Mouse (Mus musculus): ENCODE measurements around the gene Mgea5. TPM values are rescaled to one million over a fixed set of nuclear protein-coding genes. Genes with fewer than 3 reads are reported as not detected.
A peak's percentile ranks its signal among the peaks of the same experiment; 100 is the strongest.

The Mgea5 gene
- total and polyA plus RNA-seq, 3 experiments: 54.4 to 67.0 TPM; not detected in 1

GRCm38 (mm10) chr19:45725677-45726277, 57.9 kb downstream of the Mgea5 start:
- no peak overlapping the region for H3K9ac ChIP-seq (ENCODE audit: control insufficient read depth, low read depth, low read length, poor library complexity, severe bottlenecking)
- H3K4me1 ChIP-seq (ENCODE audit: control insufficient read depth in 1 of 2, insufficient read depth in 2 of 2, low read length in 2 of 2): no peaks in the 10 kb centered on the region
- TF ChIP-seq BHLHE40 (IDR thresholded peaks at IDR 0.05; ENCODE audit: borderline replicate concordance, low read depth, low read length): no peak
- DNase-seq (ENCODE audit: low read depth, low spot score): no peak
- no peak overlapping the region for H3K27ac ChIP-seq (ENCODE audit: control insufficient read depth, low read depth, low read length)
- no peaks in the 10 kb centered on the region; a peak in 1 of 4 replicates for H3K27me3 ChIP-seq (ENCODE audit: control insufficient read depth in 1 of 2, insufficient read depth in 2 of 2, low read length in 2 of 2)
- H3K9me3 ChIP-seq (replicated peaks; ENCODE audit: insufficient read depth, low read length): no peaks in the 10 kb centered on the region
- H3K36me3 ChIP-seq (ENCODE audit: control insufficient read depth in 1 of 2, insufficient read depth in 2 of 2, low read length in 2 of 2): no peaks in the 10 kb centered on the region
- H3K79me2 ChIP-seq (ENCODE audit: control insufficient read depth, insufficient read depth, low read length, poor library complexity): no peaks in the 10 kb centered on the region
- H3K4me3 ChIP-seq (ENCODE audit: control insufficient read depth in 1 of 2, insufficient read depth in 1 of 2, low read depth in 2 of 2, low read length in 2 of 2): no peak overlapping the region

- TF ChIP-seq RAD21 (IDR thresholded peaks at IDR 0.05; ENCODE audit: low read depth, low read length) (peak; percentile 43), MYB (IDR thresholded peaks at IDR 0.05; ENCODE audit: low read depth, low read length) (no peak), CTCF (IDR thresholded peaks at IDR 0.05 in 2 of 3, conservative IDR thresholded peaks at IDR 0.05 in 1 of 3; ENCODE audit: control insufficient read depth in 1 of 3, insufficient read depth in 1 of 3, low read depth in 2 of 3, low read length in 3 of 3, poor library complexity in 1 of 3, severe bottlenecking in 1 of 3) (peak; percentile 66 to 72 (median 72)), NELFE (IDR thresholded peaks at IDR 0.05; ENCODE audit: low read depth, low read length) (no peak), ZC3H11A (IDR thresholded peaks at IDR 0.05; ENCODE audit: low read depth, low read length) (0 out of 2 replicates have a peak, but pooled peaks have one; percentile 25), MXI1 (IDR thresholded peaks at IDR 0.05; ENCODE audit: low read depth, low read length) (no peak), NRF1 (IDR thresholded peaks at IDR 0.05; ENCODE audit: insufficient read depth, low read depth, low read length, poor library complexity, severe bottlenecking) (no peak), TAL1 (IDR thresholded peaks at IDR 0.05; ENCODE audit: low read length) (no peak), JUND (IDR thresholded peaks at IDR 0.05; ENCODE audit: low read depth, low read length) (no peak), SMC3 (IDR thresholded peaks at IDR 0.05; ENCODE audit: low read depth, low read length) (peak; percentile 63), HCFC1 (IDR thresholded peaks at IDR 0.05; ENCODE audit: low read depth, low read length) (no peak), MAZ (IDR thresholded peaks at IDR 0.05; ENCODE audit: low read depth, low read length) (no peak), ZKSCAN1 (IDR thresholded peaks at IDR 0.05; ENCODE audit: low read depth, low read length) (no peak), MAX (IDR thresholded peaks at IDR 0.05; ENCODE audit: low read length) (no peak), ETS1 (IDR thresholded peaks at IDR 0.05; ENCODE audit: low read depth, low read length) (no peak), GABPA (IDR thresholded peaks at IDR 0.05; ENCODE audit: low read depth, low read length) (no peak)
- Histone ChIP-seq H3K4me1 (ENCODE audit: control insufficient read depth in 1 of 2, insufficient read depth in 2 of 2, low read length in 2 of 2) (peaks cover 3 to 9% of the 10 kb centered on the region in 2 experiments; a peak in 3 of 4 replicates), H3K9me3 (replicated peaks; ENCODE audit: insufficient read depth, low read length) (no peaks in the 10 kb centered on the region), H3K27me3 (ENCODE audit: control insufficient read depth in 1 of 2, insufficient read depth in 2 of 2, low read length in 2 of 2) (no peaks in the 10 kb centered on the region), H3K4me3 (ENCODE audit: control insufficient read depth in 1 of 2, insufficient read depth in 1 of 2, low read depth in 2 of 2, low read length in 2 of 2) (no peak overlapping the region), H3K79me2 (ENCODE audit: control insufficient read depth, insufficient read depth, low read length, poor library complexity) (no peaks in the 10 kb centered on the region), H3K36me3 (ENCODE audit: control insufficient read depth in 1 of 2, insufficient read depth in 2 of 2, low read length in 2 of 2) (peaks cover 0 to 2% of the 10 kb centered on the region in 2 experiments; a peak in 2 of 4 replicates), H3K27ac (ENCODE audit: control insufficient read depth, low read depth, low read length) (no peak overlapping the region), H3K9ac (ENCODE audit: control insufficient read depth, low read depth, low read length, poor library complexity, severe bottlenecking) (no peak overlapping the region)
- peak; percentile 54 for DNase-seq (ENCODE audit: low read depth, low spot score)
These were observed 61.4 kb downstream of the Mgea5 start for GRCm38 (mm10) chr19:45722188-45722587.

Data from MEL (cell line).